Mouse (Mus musculus) frontal cortex, adult (tissue): ENCODE data around the gene Vrk1.

ENCODE experiments used
- ATAC-seq: cut with Nextera tagmentation; 2 replicates; pipeline ENCODE4 v1.9.2; 2017; ENCODE audit warnings: mild to moderate bottlenecking, moderate library complexity, mixed read lengths; ENCODE audit not compliant: low TSS enrichment

Gene Vrk1

GRCm38 (mm10) chr12:106010065-106010915 is at the start of gene Vrk1:
TSS of gene Vrk1 (plus strand) at chr12:106010228.
- peak; percentile 97 for ATAC-seq

GRCm38 (mm10) chr12:105960592-105961330 is 49.3 kb upstream of the Vrk1 start:
- ATAC-seq, result peak; percentile 76

GRCm38 (mm10) chr12:105961667-105962066 is 48.4 kb upstream of the Vrk1 start:
- ATAC-seq, result no peak

GRCm38 (mm10) chr12:105962103-105963011 is 47.7 kb upstream of the Vrk1 start:
- peak; percentile 82 for ATAC-seq

GRCm38 (mm10) chr12:105963012-105963572 is 46.9 kb upstream of the Vrk1 start:
- ATAC-seq, result peak; percentile 5; the same call in 1 of the 2 replicates

GRCm38 (mm10) chr12:105966887-105967637 is 43.0 kb upstream of the Vrk1 start:
- no peak for ATAC-seq

GRCm38 (mm10) chr12:105967806-105968205 is 42.2 kb upstream of the Vrk1 start:
- ATAC-seq, result no peak

- ATAC-seq, result no peak
Observed at GRCm38 (mm10) chr12:105971182-105971581, 38.8 kb upstream of the Vrk1 start.

GRCm38 (mm10) chr12:105972673-105973072 is 37.4 kb upstream of the Vrk1 start:
- ATAC-seq, result no peak

- ATAC-seq, result peak; percentile 50; the same call in 1 of the 2 replicates
Observed at GRCm38 (mm10) chr12:105973691-105974090, 36.3 kb upstream of the Vrk1 start.

- no peak for ATAC-seq
Observed at GRCm38 (mm10) chr12:105974107-105974506, 35.9 kb upstream of the Vrk1 start.

- ATAC-seq, result peak; percentile 19; the same call in 1 of the 2 replicates
Observed at GRCm38 (mm10) chr12:105981121-105981973, 28.7 kb upstream of the Vrk1 start.

GRCm38 (mm10) chr12:105981974-105982305 is 28.1 kb upstream of the Vrk1 start:
- ATAC-seq, result no peak

GRCm38 (mm10) chr12:105982598-105982997 is 27.4 kb upstream of the Vrk1 start:
- ATAC-seq, result peak; percentile 92

GRCm38 (mm10) chr12:105983499-105983898 is 26.5 kb upstream of the Vrk1 start:
- ATAC-seq, result no peak

GRCm38 (mm10) chr12:105988434-105988833 is 21.6 kb upstream of the Vrk1 start:
- no peak for ATAC-seq

GRCm38 (mm10) chr12:105992756-105993155 is 17.3 kb upstream of the Vrk1 start:
- no peak for ATAC-seq

- no peak for ATAC-seq
Observed at GRCm38 (mm10) chr12:105993356-105993755, 16.7 kb upstream of the Vrk1 start.

GRCm38 (mm10) chr12:105995940-105996339 is 14.1 kb upstream of the Vrk1 start:
- ATAC-seq, result peak; percentile 72; the same call in 1 of the 2 replicates
